Mouse (Mus musculus): ENCODE measurements at regions not wholly inside any gene's neighbourhood (a gene's known extent, or its start where the extent isn't known, plus 50 kb on each side); places are given as distances from the start of the nearest gene placed in this dataset.

DNA sequence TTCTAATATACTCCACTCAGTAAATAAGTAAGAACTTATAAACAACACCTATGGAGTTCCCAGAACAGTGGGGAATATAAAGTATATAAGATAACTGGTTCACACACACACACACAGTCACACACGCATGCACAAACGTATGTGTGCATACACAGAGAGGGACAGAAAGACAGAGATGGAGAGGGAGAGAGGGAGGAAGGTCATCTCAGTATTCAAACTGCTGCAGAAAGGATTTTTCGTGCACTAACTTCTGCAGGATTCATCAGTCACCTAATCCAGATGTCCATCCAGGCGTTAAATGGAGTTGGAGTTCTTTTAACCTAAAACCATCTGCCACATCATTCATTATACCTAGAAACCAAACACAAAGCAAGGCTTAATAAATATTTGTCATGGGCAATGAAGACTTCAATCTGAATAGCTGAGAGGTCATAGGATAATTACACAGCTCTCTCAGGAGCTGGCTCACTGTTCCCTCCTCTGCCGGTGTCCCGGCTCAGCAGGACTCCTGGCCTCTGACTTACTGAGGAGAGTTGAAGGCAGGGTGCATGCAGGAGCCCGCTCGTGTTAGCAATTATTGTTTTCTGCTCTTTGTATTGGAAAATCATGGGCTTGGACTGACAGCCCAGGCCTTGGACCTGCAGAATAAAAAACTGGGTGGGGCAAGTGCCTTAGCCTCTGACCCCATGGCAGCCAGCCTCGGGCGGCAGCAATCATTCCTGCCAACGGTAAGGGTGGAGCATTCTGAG lies 114.0 kb downstream of the Srek1 start:
- no peak for TF ChIP-seq CTCF (IDR thresholded peaks at IDR 0.05; ENCODE audit: insufficient read depth, low read length)
- TF ChIP-seq POLR2A (IDR thresholded peaks at IDR 0.05; ENCODE audit: borderline replicate concordance, extremely low read depth, low read depth, low read length) = no peak

All from lung, adult 2 months (tissue).